Mouse (Mus musculus) myocyte (in vitro differentiated cells): Measurements from ENCODE around the gene Qrich2. TPM values are rescaled to one million over a fixed set of nuclear protein-coding genes. Genes with fewer than 3 reads are reported as not detected.

Source experiments
- H3K27me3 ChIP-seq: one replicate; pipeline ENCODE4 v1.6.1; 2011; ENCODE audit not compliant: control insufficient read depth, insufficient read depth, insufficient read length
- H3K36me3 ChIP-seq: one replicate; pipeline ENCODE4 v1.6.1; 2011; ENCODE audit not compliant: control insufficient read depth, insufficient read depth
- H3K4me2 ChIP-seq: one replicate; pipeline ENCODE4 v1.6.1; 2011; ENCODE audit warnings: low read depth, control low read depth
- H3K4me3 ChIP-seq: one replicate; pipeline ENCODE4 v1.5.1; 2011; ENCODE audit warnings: mild to moderate bottlenecking, control low read depth, moderate library complexity
- H3K79me2 ChIP-seq: one replicate; pipeline ENCODE4 v1.6.1; 2011; ENCODE audit not compliant: control insufficient read depth, insufficient read depth
- H3ac ChIP-seq: one replicate; pipeline ENCODE4 v1.6.1; 2011; ENCODE audit not compliant: control insufficient read depth, insufficient read length
- CEBPB ChIP-seq: IDR thresholded peaks from 2 replicates; pipeline ENCODE4 v1.6.1; 2011; ENCODE audit warnings: mild to moderate bottlenecking, moderate library complexity; ENCODE audit not compliant: poor library complexity, insufficient read depth, severe bottlenecking
- E2F4 ChIP-seq: IDR thresholded peaks from one replicate; pipeline ENCODE4 v1.6.1; 2011; ENCODE audit warnings: mild to moderate bottlenecking, control low read depth, moderate library complexity; ENCODE audit not compliant: insufficient read depth
- MAX ChIP-seq: IDR thresholded peaks from one replicate; pipeline ENCODE4 v1.6.1; 2011; ENCODE audit warnings: low read depth, mild to moderate bottlenecking, control low read depth
- MYOD1 ChIP-seq, 3 experiments: IDR thresholded peaks; one replicate each; pipeline ENCODE4 v1.6.1; 2011; ENCODE audit warnings: control low read depth in 2 of 3, low read depth in 2 of 3, mild to moderate bottlenecking in 2 of 3, moderate library complexity in 1 of 3; ENCODE audit not compliant: insufficient read length in 2 of 3, control insufficient read depth in 1 of 3
- MYOG ChIP-seq, 3 experiments: IDR thresholded peaks; one replicate each; pipeline ENCODE4 v1.6.1; 2011; ENCODE audit warnings: control low read depth in 2 of 3, low read depth in 2 of 3, mild to moderate bottlenecking in 2 of 3; ENCODE audit not compliant: insufficient read length in 2 of 3, control insufficient read depth in 1 of 3, insufficient read depth in 1 of 3
- POLR2A ChIP-seq: IDR thresholded peaks from one replicate; pipeline ENCODE4 v1.6.1; 2011; ENCODE audit warnings: low read depth, mild to moderate bottlenecking, control low read depth, moderate library complexity; ENCODE audit not compliant: insufficient read length
- POLR2AphosphoS2 ChIP-seq: IDR thresholded peaks from one replicate; pipeline ENCODE4 v1.6.1; 2011; ENCODE audit warnings: low read depth, control low read depth; ENCODE audit not compliant: insufficient read length
- REST ChIP-seq: IDR thresholded peaks from one replicate; pipeline ENCODE4 v1.6.1; 2011; ENCODE audit warnings: mild to moderate bottlenecking, control low read depth, moderate library complexity; ENCODE audit not compliant: insufficient read depth, insufficient read length
- SRF ChIP-seq: IDR thresholded peaks from one replicate; pipeline ENCODE4 v1.6.1; 2011; ENCODE audit warnings: low read depth; ENCODE audit not compliant: control insufficient read depth, insufficient read length
- TCF12 ChIP-seq: IDR thresholded peaks from one replicate; pipeline ENCODE4 v1.6.1; 2011; ENCODE audit warnings: mild to moderate bottlenecking, control low read depth; ENCODE audit not compliant: poor library complexity, insufficient read depth, severe bottlenecking
- TCF3 ChIP-seq: IDR thresholded peaks from one replicate; pipeline ENCODE4 v1.6.1; 2011; ENCODE audit warnings: low read depth, control low read depth; ENCODE audit not compliant: insufficient read length
- USF1 ChIP-seq: IDR thresholded peaks from one replicate; pipeline ENCODE4 v1.6.1; 2011; ENCODE audit warnings: low read depth, mild to moderate bottlenecking, control low read depth, moderate library complexity
- polyA plus RNA-seq: library from polyadenylated mRNA; unstranded; fragments of >200 nt; fragmentation: generic; extraction: Trizol; gene quantifications from one replicate; pipeline ENCODE4 v1.2.1, GENCODE M21; 2012; ENCODE audit warnings: missing spikeins

The Qrich2 gene
- polyA plus RNA-seq, 1 experiment = not detected

GRCm38 (mm10) chr11:116434967-116435752 is 30.9 kb downstream of the Qrich2 start:
- no peaks in the 10 kb centered on the region for H3K27me3 ChIP-seq
- peaks cover 18% of the 10 kb centered on the region for H3K79me2 ChIP-seq
- TF ChIP-seq POLR2AphosphoS2 (no peak), USF1 (no peak), MYOD1 (IDR thresholded peaks at IDR 0.05; ENCODE audit: control insufficient read depth in 1 of 3, insufficient read length in 2 of 3, low read depth in 2 of 3) (no peak), MYOG (IDR thresholded peaks at IDR 0.05; ENCODE audit: control insufficient read depth in 1 of 3, insufficient read depth in 1 of 3, insufficient read length in 2 of 3, low read depth in 2 of 3) (no peak), E2F4 (no peak), SRF (no peak), POLR2A (no peak), TCF12 (no peak), MAX (no peak), REST (no peak), TCF3 (no peak)
- H3ac ChIP-seq = peak overlapping the region; percentile 26
- peak overlapping the region; percentile 55 for H3K4me3 ChIP-seq
- H3K4me2 ChIP-seq = peak overlapping the region; percentile 67
- no peaks in the 10 kb centered on the region for H3K36me3 ChIP-seq

- no peaks in the 10 kb centered on the region for H3K27me3 ChIP-seq
- H3ac ChIP-seq = peak overlapping the region; percentile 26
- no peaks in the 10 kb centered on the region for H3K36me3 ChIP-seq
- H3K79me2 ChIP-seq = peaks cover 18% of the 10 kb centered on the region
- H3K4me2 ChIP-seq = peak overlapping the region; percentile 67
- H3K4me3 ChIP-seq = peak overlapping the region; percentile 55
- no peak for TF ChIP-seq MYOD1 (IDR thresholded peaks at IDR 0.05; ENCODE audit: control insufficient read depth in 1 of 3, insufficient read length in 2 of 3, low read depth in 2 of 3)
- no peak for TF ChIP-seq TCF3
- peak; percentile 18 for TF ChIP-seq POLR2A
- no peak for TF ChIP-seq MYOG (IDR thresholded peaks at IDR 0.05; ENCODE audit: control insufficient read depth in 1 of 3, insufficient read depth in 1 of 3, insufficient read length in 2 of 3, low read depth in 2 of 3)
Measured at GRCm38 (mm10) chr11:116434287-116434966, 31.6 kb downstream of the Qrich2 start.

GRCm38 (mm10) chr11:116433356-116434286 is 32.4 kb downstream of the Qrich2 start, which contains the start of gene Ubald2:
Ubald2 (plus strand) TSS chr11:116434094.
- Histone ChIP-seq H3K4me2 (peak within 1 kb of the TSS; percentile 86), H3K27me3 (no peaks in the 10 kb centered on the region), H3K79me2 (peaks cover 18% of the 10 kb centered on the region), H3ac (peak within 1 kb of the TSS; percentile 26), H3K4me3 (peak within 1 kb of the TSS; percentile 55), H3K36me3 (no peaks in the 10 kb centered on the region)
- TF ChIP-seq CEBPB (no peak), E2F4 (peak; percentile 84), USF1 (no peak), POLR2AphosphoS2 (no peak), REST (no peak), MAX (peak; percentile 21), SRF (peak; percentile 41), POLR2A (peak; percentile 41), TCF12 (no peak), MYOG (IDR thresholded peaks at IDR 0.05; ENCODE audit: control insufficient read depth in 1 of 3, insufficient read depth in 1 of 3, insufficient read length in 2 of 3, low read depth in 2 of 3) (peak in 1 of 3 experiments; percentile 11), MYOD1 (IDR thresholded peaks at IDR 0.05; ENCODE audit: control insufficient read depth in 1 of 3, insufficient read length in 2 of 3, low read depth in 2 of 3) (no peak), TCF3 (no peak)

- no peak for TF ChIP-seq CEBPB
- TF ChIP-seq E2F4 = no peak
- no peak for TF ChIP-seq MYOG (IDR thresholded peaks at IDR 0.05; ENCODE audit: control insufficient read depth in 1 of 3, insufficient read depth in 1 of 3, insufficient read length in 2 of 3, low read depth in 2 of 3)
- TF ChIP-seq TCF3 = no peak
- TF ChIP-seq USF1 = no peak
- TF ChIP-seq POLR2AphosphoS2 = no peak
- no peak for TF ChIP-seq REST
- no peak for TF ChIP-seq MYOD1 (IDR thresholded peaks at IDR 0.05; ENCODE audit: control insufficient read depth in 1 of 3, insufficient read length in 2 of 3, low read depth in 2 of 3)
- TF ChIP-seq MAX = no peak
- TF ChIP-seq POLR2A = no peak
- no peak for TF ChIP-seq SRF
- no peak for TF ChIP-seq TCF12
- Histone ChIP-seq H3K36me3 (no peaks in the 10 kb centered on the region), H3K79me2 (peaks cover 18% of the 10 kb centered on the region), H3ac (no peak overlapping the region), H3K27me3 (no peaks in the 10 kb centered on the region), H3K4me2 (peak overlapping the region; percentile 86), H3K4me3 (peak overlapping the region; percentile 55)
Measured at GRCm38 (mm10) chr11:116432593-116433355, 33.3 kb downstream of the Qrich2 start.
